Mouse (Mus musculus): ENCODE data around the gene Rtn4ip1. TPM values are rescaled to one million over a fixed set of nuclear protein-coding genes. Genes with fewer than 3 reads are reported as not detected.

Gene Rtn4ip1
- polyA plus RNA-seq, 1 experiment from 2014 or later: 25.7 TPM

- Histone ChIP-seq H3K9ac (ENCODE audit: low read depth, low read length) (no peak overlapping the region), H3K27ac (ENCODE audit: low read depth, low read length) (no peak overlapping the region), H3K4me3 (ENCODE audit: low read depth, low read length) (no peak overlapping the region), H3K27me3 (ENCODE audit: control insufficient read depth, insufficient read depth, low read length) (no peaks in the 10 kb centered on the region), H3K4me1 (ENCODE audit: control insufficient read depth, insufficient read depth, low read length) (0 out of 2 replicates have a peak, but pooled peaks cover 2% of the 10 kb centered on the region), H3K36me3 (ENCODE audit: control insufficient read depth, insufficient read depth, low read length) (no peaks in the 10 kb centered on the region; the same call in 1 of the 2 replicates), H3K4me2 (no peak overlapping the region), H3K9me3 (replicated peaks; ENCODE audit: control insufficient read depth, low read length) (no peaks in the 10 kb centered on the region)
- 94% methylated on average over 8 of the region's 8 CpGs for WGBS (ENCODE audit: insufficient replicate concordance)
- ATAC-seq (replicated peaks; ENCODE audit: insufficient number of reproducible peaks, low FRiP score, low TSS enrichment): no peak
These were observed 5.5 kb upstream of the Rtn4ip1 start for GRCm38 (mm10) chr10:43896065-43896464.

- no peaks in the 10 kb centered on the region for H3K27me3 ChIP-seq (ENCODE audit: control insufficient read depth, insufficient read depth, low read length)
- no peaks in the 10 kb centered on the region for H3K36me3 ChIP-seq (ENCODE audit: control insufficient read depth, insufficient read depth, low read length)
- no peak overlapping the region for H3K4me3 ChIP-seq (ENCODE audit: low read depth, low read length)
- no peak overlapping the region for H3K4me2 ChIP-seq
- H3K4me1 ChIP-seq (ENCODE audit: control insufficient read depth, insufficient read depth, low read length): 0 out of 2 replicates have a peak, but pooled peaks cover 5% of the 10 kb centered on the region
- no peak overlapping the region for H3K9ac ChIP-seq (ENCODE audit: low read depth, low read length)
- no peak for ATAC-seq (replicated peaks; ENCODE audit: insufficient number of reproducible peaks, low FRiP score, low TSS enrichment)
- H3K9me3 ChIP-seq (replicated peaks; ENCODE audit: control insufficient read depth, low read length): no peaks in the 10 kb centered on the region
- WGBS (ENCODE audit: insufficient replicate concordance): 87% methylated on average over 7 of the region's 7 CpGs
- no peak overlapping the region for H3K27ac ChIP-seq (ENCODE audit: low read depth, low read length)
These were observed 3.3 kb upstream of the Rtn4ip1 start for GRCm38 (mm10) chr10:43898276-43898675.

GRCm38 (mm10) chr10:43900883-43901570 lies 580 bp upstream of the Rtn4ip1 start:
- Histone ChIP-seq H3K9ac (ENCODE audit: low read depth, low read length) (peak overlapping the region; percentile 89), H3K27me3 (ENCODE audit: control insufficient read depth, insufficient read depth, low read length) (no peaks in the 10 kb centered on the region), H3K27ac (ENCODE audit: low read depth, low read length) (peak overlapping the region; percentile 90), H3K36me3 (ENCODE audit: control insufficient read depth, insufficient read depth, low read length) (no peaks in the 10 kb centered on the region), H3K4me3 (ENCODE audit: low read depth, low read length) (peak overlapping the region; percentile 83), H3K9me3 (replicated peaks; ENCODE audit: control insufficient read depth, low read length) (no peaks in the 10 kb centered on the region), H3K4me1 (ENCODE audit: control insufficient read depth, insufficient read depth, low read length) (peaks cover 7% of the 10 kb centered on the region; the same call in 1 of the 2 replicates), H3K4me2 (peak overlapping the region; percentile 71)
- ATAC-seq (replicated peaks; ENCODE audit: insufficient number of reproducible peaks, low FRiP score, low TSS enrichment): no peak; the same call in 1 of the 2 replicates
- 6% methylated on average over 30 of the region's 30 CpGs for WGBS (ENCODE audit: insufficient replicate concordance)

GRCm38 (mm10) chr10:43904569-43904968 lies 3.0 kb downstream of the Rtn4ip1 start:
- Histone ChIP-seq H3K4me3 (ENCODE audit: low read depth, low read length) (no peak overlapping the region), H3K9ac (ENCODE audit: low read depth, low read length) (no peak overlapping the region), H3K9me3 (replicated peaks; ENCODE audit: control insufficient read depth, low read length) (no peaks in the 10 kb centered on the region), H3K36me3 (ENCODE audit: control insufficient read depth, insufficient read depth, low read length) (no peaks in the 10 kb centered on the region), H3K4me2 (no peak overlapping the region), H3K27me3 (ENCODE audit: control insufficient read depth, insufficient read depth, low read length) (no peaks in the 10 kb centered on the region), H3K27ac (ENCODE audit: low read depth, low read length) (no peak overlapping the region), H3K4me1 (ENCODE audit: control insufficient read depth, insufficient read depth, low read length) (peaks cover 7% of the 10 kb centered on the region; the same call in 1 of the 2 replicates)
- no peak for ATAC-seq (replicated peaks; ENCODE audit: insufficient number of reproducible peaks, low FRiP score, low TSS enrichment)
- WGBS (ENCODE audit: insufficient replicate concordance): 81% methylated on average over 1 of the region's 1 CpGs

- WGBS (ENCODE audit: insufficient replicate concordance): 87% methylated on average over 12 of the region's 12 CpGs
- ATAC-seq (replicated peaks; ENCODE audit: insufficient number of reproducible peaks, low FRiP score, low TSS enrichment): no peak
These were observed 8.6 kb downstream of the Rtn4ip1 start for GRCm38 (mm10) chr10:43910032-43910872.

GRCm38 (mm10) chr10:43910873-43911142 lies 9.2 kb downstream of the Rtn4ip1 start:
- ATAC-seq (replicated peaks; ENCODE audit: insufficient number of reproducible peaks, low FRiP score, low TSS enrichment): no peak
- 87% methylated on average over 8 of the region's 8 CpGs for WGBS (ENCODE audit: insufficient replicate concordance)
- no peaks in the 10 kb centered on the region for H3K36me3 ChIP-seq (ENCODE audit: control insufficient read depth, insufficient read depth, low read length)

More at GRCm38 (mm10) chr10:43910032-43910872, 8.6 kb downstream of the Rtn4ip1 start:
- Histone ChIP-seq H3K4me3 (ENCODE audit: low read depth, low read length) (no peak overlapping the region), H3K27me3 (ENCODE audit: control insufficient read depth, insufficient read depth, low read length) (no peaks in the 10 kb centered on the region), H3K9ac (ENCODE audit: low read depth, low read length) (no peak overlapping the region), H3K27ac (ENCODE audit: low read depth, low read length) (no peak overlapping the region), H3K4me2 (no peak overlapping the region), H3K4me1 (ENCODE audit: control insufficient read depth, insufficient read depth, low read length) (no peaks in the 10 kb centered on the region), H3K9me3 (replicated peaks; ENCODE audit: control insufficient read depth, low read length) (no peaks in the 10 kb centered on the region), H3K36me3 (ENCODE audit: control insufficient read depth, insufficient read depth, low read length) (no peaks in the 10 kb centered on the region)

GRCm38 (mm10) chr10:43912236-43912635 lies 10.6 kb downstream of the Rtn4ip1 start:
- no peak overlapping the region for H3K9ac ChIP-seq (ENCODE audit: low read depth, low read length)
- ATAC-seq (replicated peaks; ENCODE audit: insufficient number of reproducible peaks, low FRiP score, low TSS enrichment): no peak
- H3K27me3 ChIP-seq (ENCODE audit: control insufficient read depth, insufficient read depth, low read length): no peaks in the 10 kb centered on the region
- no peak overlapping the region for H3K4me2 ChIP-seq
- H3K9me3 ChIP-seq (replicated peaks; ENCODE audit: control insufficient read depth, low read length): no peaks in the 10 kb centered on the region
- H3K36me3 ChIP-seq (ENCODE audit: control insufficient read depth, insufficient read depth, low read length): no peaks in the 10 kb centered on the region
- H3K4me1 ChIP-seq (ENCODE audit: control insufficient read depth, insufficient read depth, low read length): peaks cover 3% of the 10 kb centered on the region; the same call in 1 of the 2 replicates
- H3K27ac ChIP-seq (ENCODE audit: low read depth, low read length): no peak overlapping the region
- no peak overlapping the region for H3K4me3 ChIP-seq (ENCODE audit: low read depth, low read length)
- 74% methylated on average over 3 of the region's 3 CpGs for WGBS (ENCODE audit: insufficient replicate concordance)

More at GRCm38 (mm10) chr10:43910873-43911142, 9.2 kb downstream of the Rtn4ip1 start:
- Histone ChIP-seq H3K27me3 (ENCODE audit: control insufficient read depth, insufficient read depth, low read length) (no peaks in the 10 kb centered on the region), H3K4me2 (no peak overlapping the region), H3K27ac (ENCODE audit: low read depth, low read length) (no peak overlapping the region), H3K9ac (ENCODE audit: low read depth, low read length) (no peak overlapping the region), H3K4me1 (ENCODE audit: control insufficient read depth, insufficient read depth, low read length) (no peaks in the 10 kb centered on the region), H3K9me3 (replicated peaks; ENCODE audit: control insufficient read depth, low read length) (no peaks in the 10 kb centered on the region), H3K4me3 (ENCODE audit: low read depth, low read length) (no peak overlapping the region)

GRCm38 (mm10) chr10:43916181-43916580 lies 14.6 kb downstream of the Rtn4ip1 start:
- no peak for ATAC-seq (replicated peaks; ENCODE audit: insufficient number of reproducible peaks, low FRiP score, low TSS enrichment)
- Histone ChIP-seq H3K9me3 (replicated peaks; ENCODE audit: control insufficient read depth, low read length) (no peaks in the 10 kb centered on the region), H3K4me3 (ENCODE audit: low read depth, low read length) (no peak overlapping the region), H3K4me2 (no peak overlapping the region), H3K4me1 (ENCODE audit: control insufficient read depth, insufficient read depth, low read length) (peaks cover 3% of the 10 kb centered on the region; the same call in 1 of the 2 replicates), H3K9ac (ENCODE audit: low read depth, low read length) (no peak overlapping the region), H3K36me3 (ENCODE audit: control insufficient read depth, insufficient read depth, low read length) (no peaks in the 10 kb centered on the region), H3K27ac (ENCODE audit: low read depth, low read length) (no peak overlapping the region), H3K27me3 (ENCODE audit: control insufficient read depth, insufficient read depth, low read length) (no peaks in the 10 kb centered on the region)
- 88% methylated on average over 12 of the region's 12 CpGs for WGBS (ENCODE audit: insufficient replicate concordance)
